Mouse (Mus musculus): Measurements from ENCODE around the gene Cdh1. TPM values are rescaled to one million over a fixed set of nuclear protein-coding genes. Genes with fewer than 3 reads are reported as not detected.

Cdh1 gene
- polyA plus RNA-seq, 1 experiment, result 347 TPM

GRCm38 (mm10) chr8:106718091-106718500 lies 114.9 kb downstream of the Cdh1 start:
- no peaks in the 10 kb centered on the region for H3K27me3 ChIP-seq (ENCODE audit: control insufficient read depth, insufficient read depth, low read length, poor library complexity, severe bottlenecking)
- H3K9ac ChIP-seq (ENCODE audit: low read depth, poor library complexity, severe bottlenecking), result no peak overlapping the region
- TF ChIP-seq CTCF (IDR thresholded peaks at IDR 0.05; ENCODE audit: low read depth, low read length), result peak; percentile 56
- TF ChIP-seq EP300 (IDR thresholded peaks at IDR 0.05; ENCODE audit: insufficient read depth, low read depth, low read length), result no peak
- 0 out of 2 replicates have a peak, but pooled peaks cover 3% of the 10 kb centered on the region for H3K36me3 ChIP-seq (ENCODE audit: control insufficient read depth, insufficient read depth, low read length, poor library complexity, severe bottlenecking)
- no peaks in the 10 kb centered on the region for H3K9me3 ChIP-seq (replicated peaks; ENCODE audit: control insufficient read depth, insufficient read depth, low read length, poor library complexity, severe bottlenecking)
- no peak overlapping the region for H3K4me3 ChIP-seq (ENCODE audit: low read depth, low read length)
- no peak overlapping the region for H3K27ac ChIP-seq (ENCODE audit: insufficient read depth, low read length)
- H3K4me1 ChIP-seq (ENCODE audit: control insufficient read depth, insufficient read depth, low read length), result no peaks in the 10 kb centered on the region

Other genes with a start within 250 kb of the Cdh1 start
- gene Zfp90, start 188.0 kb upstream of the Cdh1 start, polyA plus RNA-seq (2011; ENCODE audit: insufficient read depth, insufficient read length, low read depth, missing spikeins), result 7.1 and 8.0 TPM in 2 replicates
- gene 6030452D12Rik, start 102.8 kb upstream of the Cdh1 start, polyA plus RNA-seq (2011; ENCODE audit: insufficient read depth, insufficient read length, low read depth, missing spikeins), result not detected in 2 replicates
- gene Cdh3, start 92.5 kb upstream of the Cdh1 start, polyA plus RNA-seq (2011; ENCODE audit: insufficient read depth, insufficient read length, low read depth, missing spikeins), result 33.3 and 40.9 TPM in 2 replicates
- gene Gm10073, start 29.9 kb upstream of the Cdh1 start, polyA plus RNA-seq (2011; ENCODE audit: insufficient read depth, insufficient read length, low read depth, missing spikeins), result 498 and 566 TPM in 2 replicates
- gene Tango6, start 79.7 kb downstream of the Cdh1 start, polyA plus RNA-seq (2011; ENCODE audit: insufficient read depth, insufficient read length, low read depth, missing spikeins), result 12.5 and 14.1 TPM in 2 replicates

Measured in ES-Bruce4 (cell line).